Mouse (Mus musculus) WW6 (cell line): ENCODE data around the gene Clca3a1.

Source experiments
- DNase-seq: peaks from one replicate; pipeline ENCODE4 v3.0.0-alpha.2; 2013; ENCODE audit warnings: low read depth, low spot score

Gene Clca3a1

DNA sequence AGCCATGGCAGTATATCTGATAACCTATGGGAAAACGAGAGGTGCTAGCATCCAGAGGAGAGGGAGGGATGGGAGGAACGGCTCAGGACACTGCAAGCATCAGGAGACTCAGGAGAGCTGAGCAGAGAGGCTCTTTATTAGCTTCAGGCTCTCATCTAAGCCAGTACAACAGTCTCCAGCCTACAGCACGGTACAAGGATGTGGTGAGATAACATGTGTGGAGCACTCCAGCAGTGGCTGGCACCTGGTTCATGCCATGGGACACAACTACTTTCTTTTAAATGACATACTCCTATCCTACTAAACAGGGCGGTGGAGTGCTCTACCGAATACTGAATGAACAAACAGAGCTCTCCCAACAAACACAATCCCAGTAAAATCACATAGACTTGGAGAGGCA is 79.2 kb downstream of the Clca3a1 start:
- no peak for DNase-seq

- no peak for DNase-seq
These were observed 81.0 kb downstream of the Clca3a1 start for GRCm38 (mm10) chr3:144679701-144680159.
